In the genomic region with DNA sequence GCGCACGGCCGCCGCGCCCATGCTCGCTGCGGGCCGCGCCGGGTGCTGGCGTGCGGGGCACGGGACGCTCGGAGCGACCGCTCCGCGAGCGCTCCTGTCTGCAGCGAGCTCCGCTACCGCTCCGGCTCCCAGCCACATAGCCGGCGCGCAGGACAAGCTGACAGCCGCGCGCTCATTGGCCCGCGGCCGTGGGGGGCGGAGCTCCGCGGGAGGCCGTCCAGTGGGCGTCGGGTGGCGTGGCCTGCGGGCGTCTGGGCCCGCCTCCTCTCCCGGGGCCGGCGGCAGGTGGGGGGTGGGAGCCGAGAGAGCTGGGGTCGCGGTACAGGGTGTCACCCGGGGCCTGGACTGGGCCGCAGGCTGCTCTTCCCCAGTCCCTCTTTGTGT, we compare ENCODE assay signal across 7 mouse cellular contexts. TPM values are rescaled to one million over a fixed set of nuclear protein-coding genes. Genes with fewer than 3 reads are reported as not detected.
DNase-seq lines count a peak whose midpoint lies in the region; ATAC-seq and TF ChIP-seq lines count a peak whose summit lies in the region.

A gene (minus strand): TSS at position 136 of the 384 bp plus-strand sequence.

- H3K9ac ChIP-seq in kidney, embryonic 14.5 days (ENCODE audit: low read depth, low read length): peak within 1 kb of the TSS; percentile 59
- H3K9ac ChIP-seq in limb, embryonic 12.5 days (replicated peaks): peak within 1 kb of the TSS; percentile 75
- H3K9ac ChIP-seq in midbrain, embryonic 15.5 days: peak within 1 kb of the TSS; percentile 50
- H3K9ac ChIP-seq in stomach, embryonic 16.5 days (ENCODE audit: low read length): peak within 1 kb of the TSS; percentile 79

- H3K27ac ChIP-seq in embryonic fibroblast, embryonic 13.5 days (ENCODE audit: insufficient read depth, low read length): no peak within 1 kb of the TSS
- H3K27ac ChIP-seq in heart, embryonic 10.5 days: peak within 1 kb of the TSS; percentile 83
- H3K27ac ChIP-seq in kidney, embryonic 14.5 days (ENCODE audit: low read depth, low read length): no peak within 1 kb of the TSS
- peak within 1 kb of the TSS; percentile 59 for H3K27ac ChIP-seq in limb, embryonic 12.5 days
- H3K27ac ChIP-seq in midbrain, embryonic 15.5 days: peak within 1 kb of the TSS; percentile 62; the same call in 1 of the 2 replicates
- H3K27ac ChIP-seq in stomach, embryonic 16.5 days (ENCODE audit: low read length): no peak within 1 kb of the TSS

- TF ChIP-seq POLR2A in embryonic fibroblast, embryonic 13.5 days (IDR thresholded peaks at IDR 0.05; ENCODE audit: low read depth, low read length): no peak

- H3K4me2 ChIP-seq in kidney, embryonic 14.5 days (replicated peaks; ENCODE audit: low read depth, low read length): peak within 1 kb of the TSS; percentile 94
- H3K4me2 ChIP-seq in limb, embryonic 12.5 days: peak within 1 kb of the TSS; percentile 93
- peak within 1 kb of the TSS; percentile 69 for H3K4me2 ChIP-seq in midbrain, embryonic 15.5 days
- peak within 1 kb of the TSS; percentile 96 for H3K4me2 ChIP-seq in stomach, embryonic 16.5 days (ENCODE audit: low read depth, low read length)

- WGBS in heart, embryonic 10.5 days: under 1% methylated on average over 51 of the region's 51 CpGs
- under 1% methylated on average over 47 of the region's 51 CpGs for WGBS in kidney, embryonic 14.5 days
- under 1% methylated on average over 48 of the region's 51 CpGs for WGBS in limb, embryonic 12.5 days
- 0% methylated on average over 50 of the region's 51 CpGs for WGBS in midbrain, embryonic 15.5 days
- WGBS in stomach, embryonic 16.5 days: under 1% methylated on average over 50 of the region's 51 CpGs

- H3K27me3 ChIP-seq in heart, embryonic 10.5 days (ENCODE audit: insufficient read depth, poor library complexity, severe bottlenecking): peaks cover 78% of the 10 kb centered on the region
- H3K27me3 ChIP-seq in kidney, embryonic 14.5 days (ENCODE audit: control insufficient read depth, insufficient read depth, low read length): peaks cover 39% of the 10 kb centered on the region
- H3K27me3 ChIP-seq in limb, embryonic 12.5 days: peaks cover 69% of the 10 kb centered on the region
- H3K27me3 ChIP-seq in midbrain, embryonic 15.5 days (replicated peaks): peaks cover 17% of the 10 kb centered on the region; the same call in 1 of the 2 replicates
- H3K27me3 ChIP-seq in stomach, embryonic 16.5 days (ENCODE audit: control insufficient read depth, insufficient read depth, low read length): peaks cover 35% of the 10 kb centered on the region

- peak; percentile 39 for DNase-seq in c-Kit-positive CD71-negative TER-119-negative erythroid progenitor cells, embryonic 14.5 days (ENCODE audit: low read depth)
- peak; percentile 88 for DNase-seq in heart, embryonic 10.5 days (ENCODE audit: low spot score)

- peak within 1 kb of the TSS; percentile 25 for H3K4me3 ChIP-seq in embryonic fibroblast, embryonic 13.5 days (ENCODE audit: insufficient read depth, low read length)
- peak within 1 kb of the TSS; percentile 82 for H3K4me3 ChIP-seq in heart, embryonic 10.5 days
- peak within 1 kb of the TSS; percentile 64 for H3K4me3 ChIP-seq in kidney, embryonic 14.5 days (ENCODE audit: low read length)
- H3K4me3 ChIP-seq in limb, embryonic 12.5 days (replicated peaks): peak within 1 kb of the TSS; percentile 73
- H3K4me3 ChIP-seq in midbrain, embryonic 15.5 days: peak within 1 kb of the TSS; percentile 67
- peak within 1 kb of the TSS; percentile 67 for H3K4me3 ChIP-seq in stomach, embryonic 16.5 days (replicated peaks; ENCODE audit: low read length)

- H3K36me3 ChIP-seq in heart, embryonic 10.5 days: peaks cover 11% of the 10 kb centered on the region
- no peaks in the 10 kb centered on the region for H3K36me3 ChIP-seq in kidney, embryonic 14.5 days (ENCODE audit: control insufficient read depth, insufficient read depth, low read length)
- peaks cover 14% of the 10 kb centered on the region; the same call in 1 of the 2 replicates for H3K36me3 ChIP-seq in limb, embryonic 12.5 days
- no peaks in the 10 kb centered on the region for H3K36me3 ChIP-seq in midbrain, embryonic 15.5 days (replicated peaks)
- H3K36me3 ChIP-seq in stomach, embryonic 16.5 days (ENCODE audit: control insufficient read depth, insufficient read depth, low read length): no peaks in the 10 kb centered on the region

- no peaks in the 10 kb centered on the region for H3K9me3 ChIP-seq in heart, embryonic 10.5 days
- H3K9me3 ChIP-seq in kidney, embryonic 14.5 days (ENCODE audit: control insufficient read depth, low read length): no peaks in the 10 kb centered on the region
- H3K9me3 ChIP-seq in limb, embryonic 12.5 days: no peaks in the 10 kb centered on the region
- no peaks in the 10 kb centered on the region for H3K9me3 ChIP-seq in midbrain, embryonic 15.5 days
- no peaks in the 10 kb centered on the region for H3K9me3 ChIP-seq in stomach, embryonic 16.5 days (replicated peaks; ENCODE audit: control insufficient read depth, low read length)

- TF ChIP-seq CTCF in embryonic fibroblast, embryonic 13.5 days (IDR thresholded peaks at IDR 0.05; ENCODE audit: borderline replicate concordance, insufficient read depth, low read length): no peak

- no peaks in the 10 kb centered on the region for H3K4me1 ChIP-seq in embryonic fibroblast, embryonic 13.5 days (ENCODE audit: control insufficient read depth, insufficient read depth, low read length)
- peaks cover 33% of the 10 kb centered on the region for H3K4me1 ChIP-seq in heart, embryonic 10.5 days
- peaks cover 15% of the 10 kb centered on the region; the same call in 1 of the 2 replicates for H3K4me1 ChIP-seq in kidney, embryonic 14.5 days (ENCODE audit: control insufficient read depth, insufficient read depth, low read length)
- H3K4me1 ChIP-seq in limb, embryonic 12.5 days (replicated peaks): peaks cover 40% of the 10 kb centered on the region
- H3K4me1 ChIP-seq in midbrain, embryonic 15.5 days: peaks cover 33% of the 10 kb centered on the region
- H3K4me1 ChIP-seq in stomach, embryonic 16.5 days (ENCODE audit: control insufficient read depth, insufficient read depth, low read length): peaks cover 11% of the 10 kb centered on the region

- peak; percentile 93 for ATAC-seq in kidney, embryonic 14.5 days (ENCODE audit: low FRiP score, low TSS enrichment)
- ATAC-seq in limb, embryonic 12.5 days (ENCODE audit: insufficient number of reproducible peaks, insufficient read depth, low FRiP score, low TSS enrichment, low read depth): peak; percentile 83
- peak; percentile 95 for ATAC-seq in midbrain, embryonic 15.5 days (replicated peaks)
- peak; percentile 95 for ATAC-seq in stomach, embryonic 16.5 days (ENCODE audit: insufficient read depth, low FRiP score)

RNA-seq across cellular contexts. Expression of the gene that starts here (rescaled TPM):
- polyA plus RNA-seq in embryonic fibroblast, embryonic 13.5 days (2011; ENCODE audit: insufficient read length, low read depth, missing spikeins): 2.2 and 6.3 TPM in 2 replicates
- 13.5 and 20.4 TPM in 2 replicates for polyA plus RNA-seq in heart, embryonic 10.5 days (2016; fragmentation: Nextera tagmentation; extraction: Ambion mirVana)
- 4.7 and 7.4 TPM in 2 replicates for polyA plus RNA-seq in kidney, embryonic 14.5 days (2014; fragmentation: Nextera tagmentation; extraction: Ambion mirVana)
- polyA plus RNA-seq in limb, embryonic 12.5 days (2016; fragmentation: Nextera tagmentation; extraction: Ambion mirVana): 33.6 and 36.7 TPM in 2 replicates
- 13.4 and 14.8 TPM in 2 replicates for polyA plus RNA-seq in midbrain, embryonic 15.5 days (2015; fragmentation: Nextera tagmentation; extraction: Ambion mirVana)
- 12.9 and 14.3 TPM in 2 replicates for polyA plus RNA-seq in stomach, embryonic 16.5 days (2015; fragmentation: Nextera tagmentation; extraction: Ambion mirVana)

Comparison
In these comparisons a context has a peak if more than half of its experiments do, and no peak if none do; other contexts are left out.
1. H3K27ac ChIP-seq: peak in heart, embryonic 10.5 days (single experiment), limb, embryonic 12.5 days (single experiment) and midbrain, embryonic 15.5 days (single experiment); none in embryonic fibroblast, embryonic 13.5 days (single experiment), kidney, embryonic 14.5 days (single experiment) and stomach, embryonic 16.5 days (single experiment).
2. H3K4me3 ChIP-seq: peak in every context shown above with its lines; median percentile 82 in heart, embryonic 10.5 days; 73 in limb, embryonic 12.5 days; 67 in midbrain, embryonic 15.5 days; 67 in stomach, embryonic 16.5 days; 64 in kidney, embryonic 14.5 days; 25 in embryonic fibroblast, embryonic 13.5 days.
3. Peak in every context shown above with its lines, with median percentiles within 50 percentile points of each other: ATAC-seq, H3K4me2 ChIP-seq and H3K9ac ChIP-seq.